Mouse (Mus musculus) layer of hippocampus, adult 9-10 months (tissue): ENCODE results near the gene Unc93b1.

Experiments used
- DNase-seq: peaks from one replicate; pipeline ENCODE4 v3.0.0; 2022; ENCODE audit warnings: low spot score

Unc93b1 gene

GRCm38 (mm10) chr19:3985261-3985681 is 50.3 kb downstream of the Unc93b1 start:
- DNase-seq = no peak

- no peak for DNase-seq
Observed at GRCm38 (mm10) chr19:3986334-3986733, 51.3 kb downstream of the Unc93b1 start, which contains the start of gene Acy3. Acy3 (plus strand) TSS chr19:3986570.

- DNase-seq = no peak
Observed at GRCm38 (mm10) chr19:3988066-3988465, 53.1 kb downstream of the Unc93b1 start.

- no peak for DNase-seq
Observed at GRCm38 (mm10) chr19:3988750-3989149, 53.8 kb downstream of the Unc93b1 start.

- no peak for DNase-seq
Observed at GRCm38 (mm10) chr19:3990804-3991203, 55.8 kb downstream of the Unc93b1 start.

- DNase-seq = no peak
Observed at GRCm38 (mm10) chr19:3991562-3991961, 56.6 kb downstream of the Unc93b1 start.

GRCm38 (mm10) chr19:3991966-3992365 is 57.0 kb downstream of the Unc93b1 start:
- DNase-seq = no peak

GRCm38 (mm10) chr19:3992416-3992815 is 57.4 kb downstream of the Unc93b1 start, which contains the start of gene Tbx10:
Tbx10 (plus strand) TSS chr19:3992752.
- DNase-seq = no peak

- no peak for DNase-seq
Observed at GRCm38 (mm10) chr19:3994932-3995331, 59.9 kb downstream of the Unc93b1 start.

- DNase-seq = no peak
Observed at GRCm38 (mm10) chr19:3995505-3995904, 60.5 kb downstream of the Unc93b1 start.

- no peak for DNase-seq
Observed at GRCm38 (mm10) chr19:3996106-3996505, 61.1 kb downstream of the Unc93b1 start.

GRCm38 (mm10) chr19:3996747-3997146 is 61.8 kb downstream of the Unc93b1 start:
- no peak for DNase-seq

GRCm38 (mm10) chr19:3997231-3997630 is 62.2 kb downstream of the Unc93b1 start:
- no peak for DNase-seq

- no peak for DNase-seq
Observed at GRCm38 (mm10) chr19:3998335-3998734, 63.3 kb downstream of the Unc93b1 start.
